Mouse (Mus musculus) left cerebral cortex, postnatal 10 days (tissue): Measurements from ENCODE around the gene Slc4a2. TPM values are rescaled to one million over a fixed set of nuclear protein-coding genes. Genes with fewer than 3 reads are reported as not detected.

Experiments used
- DNase-seq, 2 experiments: peaks; one replicate each; pipeline ENCODE4 v3.0.0; 2021 to 2022; ENCODE audit warnings: low spot score in 2 of 2, mixed read lengths in 1 of 2; ENCODE audit errors: extremely low spot score in 1 of 2
- intact Hi-C: fragments of 180-260 bp; cut with DNase I; formaldehyde crosslinking; loops from one replicate; pipeline ENCODE4 v1.15.1; 2025
- total RNA-seq, 2 experiments: library from RNA; stranded (reverse); gene quantifications; 2 replicates each; pipeline ENCODE4 v1.2.3; 2021

Gene Slc4a2
- total RNA-seq, 2 experiments from 2014 or later = 24.6 to 27.6 TPM

- intact Hi-C loops = loop anchor here (2.0 to 5.0 kb wide), 2 partner anchors 21 to 53 kb away; partner anchors contain the start of gene Fastk
- no peak for DNase-seq
Measured at GRCm38 (mm10) chr5:24424004-24424781, 556 bp downstream of the Slc4a2 start.

GRCm38 (mm10) chr5:24424861-24425411, 1.3 kb downstream of the Slc4a2 start:
- peak; percentile 44 to 92 for DNase-seq
- intact Hi-C loops = loop anchor here (2.0 to 5.0 kb wide), 2 partner anchors 20 to 52 kb away; partner anchors contain the start of gene Fastk

- intact Hi-C loops = loop anchor here (2.0 kb wide), 1 partner anchor 19 kb away; the partner anchor contains the start of gene Fastk
- peak in 1 of 2 experiments; percentile 46 for DNase-seq
Measured at GRCm38 (mm10) chr5:24425421-24426036, 1.9 kb downstream of the Slc4a2 start.

GRCm38 (mm10) chr5:24426037-24426432, 2.4 kb downstream of the Slc4a2 start:
- DNase-seq = peak in 1 of 2 experiments; percentile 31
- intact Hi-C loops = no loop called here

GRCm38 (mm10) chr5:24426556-24427284, 3.1 kb downstream of the Slc4a2 start:
- intact Hi-C loops = no loop called here
- DNase-seq = peak in 1 of 2 experiments; percentile 45

- no peak for DNase-seq
- intact Hi-C loops = no loop called here
Measured at GRCm38 (mm10) chr5:24427285-24427633, 3.6 kb downstream of the Slc4a2 start.

- intact Hi-C loops = no loop called here
- peak in 1 of 2 experiments; percentile 37 for DNase-seq
Measured at GRCm38 (mm10) chr5:24427981-24428402, 4.4 kb downstream of the Slc4a2 start.

- intact Hi-C loops = no loop called here
Measured at GRCm38 (mm10) chr5:24428596-24428995, 5.0 kb downstream of the Slc4a2 start.

GRCm38 (mm10) chr5:24433993-24434392, 10.4 kb downstream of the Slc4a2 start:
- DNase-seq = no peak
- intact Hi-C loops = no loop called here

More at GRCm38 (mm10) chr5:24428596-24428995, 5.0 kb downstream of the Slc4a2 start:
- DNase-seq = no peak

- no peak for DNase-seq
- intact Hi-C loops = no loop called here
Measured at GRCm38 (mm10) chr5:24441187-24441586, 17.6 kb downstream of the Slc4a2 start.

- no peak for DNase-seq
- intact Hi-C loops = no loop called here
Measured at GRCm38 (mm10) chr5:24442029-24442428, 18.4 kb downstream of the Slc4a2 start.

- no peak for DNase-seq
- intact Hi-C loops = no loop called here
Measured at GRCm38 (mm10) chr5:24443204-24443603, 19.6 kb downstream of the Slc4a2 start.

- peak in 1 of 2 experiments; percentile 45 for DNase-seq
- intact Hi-C loops = loop anchor here (2.0 kb wide), 1 partner anchor 19 kb away; no protein-coding TSS in a partner anchor
Measured at GRCm38 (mm10) chr5:24443927-24444326, 20.3 kb downstream of the Slc4a2 start.

GRCm38 (mm10) chr5:24444746-24445427, 21.2 kb downstream of the Slc4a2 start, which contains the start of gene Fastk:
Gene Fastk, minus strand, starts transcription at chr5:24445287.
- intact Hi-C loops = loop anchor here (2.0 kb wide), 1 partner anchor 20 kb away; no protein-coding TSS in a partner anchor
- peak; percentile 86 to 97 for DNase-seq

GRCm38 (mm10) chr5:24445428-24446080, 21.9 kb downstream of the Slc4a2 start:
- no peak for DNase-seq
- intact Hi-C loops = loop anchor here (2.0 kb wide), 1 partner anchor 21 kb away; no protein-coding TSS in a partner anchor

- intact Hi-C loops = no loop called here
- DNase-seq = peak in 1 of 2 experiments; percentile 29
Measured at GRCm38 (mm10) chr5:24446630-24447029, 23.0 kb downstream of the Slc4a2 start.

GRCm38 (mm10) chr5:24447624-24448298, 24.1 kb downstream of the Slc4a2 start, which contains the start of gene Tmub1:
Gene Tmub1, minus strand, starts transcription at chr5:24447854.
- intact Hi-C loops = no loop called here
- DNase-seq = peak; percentile 76 to 88
